Mouse (Mus musculus) mature B cell (primary cell): ENCODE results near the gene Cux1.

Experiments
- in situ Hi-C: fragments of 300-500 bp; cut with MboI; formaldehyde crosslinking; loops from 2 replicates; pipeline ENCODE4 v1.14.3; 2019

Cux1 gene

GRCm38 (mm10) chr5:136567176-136568025 lies at the start of gene Cux1:
Gene Cux1 (minus strand): TSS chr5:136567490.
- in situ Hi-C loops = no loop called here

- in situ Hi-C loops = no loop called here
These were observed 45.1 kb upstream of the Cux1 start for GRCm38 (mm10) chr5:136612391-136612790.

- in situ Hi-C loops = no loop called here
These were observed 41.6 kb upstream of the Cux1 start for GRCm38 (mm10) chr5:136608814-136609434.

GRCm38 (mm10) chr5:136605144-136605543 lies 37.9 kb upstream of the Cux1 start:
- in situ Hi-C loops = no loop called here

GRCm38 (mm10) chr5:136603176-136603964 lies 36.1 kb upstream of the Cux1 start:
- in situ Hi-C loops = no loop called here

GRCm38 (mm10) chr5:136600511-136600910 lies 33.2 kb upstream of the Cux1 start:
- in situ Hi-C loops = no loop called here

DNA sequence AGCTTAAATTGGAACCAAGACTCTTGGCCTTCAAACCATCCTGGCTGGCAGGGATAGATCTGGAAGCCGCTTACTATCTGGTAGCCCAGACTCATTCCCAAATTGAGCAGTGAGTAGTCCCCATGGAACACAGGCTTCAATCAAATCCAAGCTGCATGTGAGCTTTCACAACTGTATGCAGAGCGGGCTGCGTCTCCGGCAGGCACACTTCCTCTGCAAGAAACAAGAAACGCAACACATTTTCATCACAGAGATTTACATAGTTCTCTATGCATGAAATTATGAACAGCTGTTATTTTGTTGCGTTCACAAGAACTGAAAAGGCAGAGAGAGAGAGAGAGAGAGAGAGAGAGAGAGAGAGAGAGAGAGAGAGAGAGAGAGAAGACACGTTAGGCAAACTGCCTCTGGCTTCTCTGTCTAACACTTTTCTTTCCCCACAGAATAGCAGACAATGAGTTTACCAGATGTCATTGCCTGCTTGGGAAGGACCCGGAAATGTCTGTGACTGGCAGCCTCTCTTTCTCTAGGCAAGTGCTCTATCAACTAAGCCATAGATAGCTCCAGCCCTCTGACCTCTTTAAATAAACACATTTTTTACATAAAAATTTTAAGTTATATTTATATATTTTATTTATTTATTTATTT lies 27.7 kb upstream of the Cux1 start:
- in situ Hi-C loops = no loop called here

- in situ Hi-C loops = no loop called here
These were observed 24.7 kb upstream of the Cux1 start for GRCm38 (mm10) chr5:136591816-136592499.

DNA sequence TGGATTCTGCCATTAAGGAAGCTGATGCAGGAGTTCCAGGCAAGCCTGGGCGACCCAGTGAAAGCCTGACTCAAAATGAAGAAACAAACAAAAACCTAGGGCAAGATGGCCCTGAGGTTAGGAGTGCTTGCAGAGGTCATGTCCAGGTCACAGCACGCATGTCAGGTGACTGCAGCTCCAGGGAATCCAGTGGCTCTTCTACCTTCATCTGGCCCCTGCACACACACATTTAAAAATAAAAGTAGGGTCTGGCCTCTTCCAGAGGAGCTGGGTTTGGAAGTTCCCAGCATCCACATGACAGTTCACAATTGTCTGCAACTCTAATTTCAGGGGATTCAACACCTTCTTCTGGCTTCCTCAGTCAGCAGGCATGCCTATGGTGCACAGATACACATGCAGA lies 21.7 kb upstream of the Cux1 start:
- in situ Hi-C loops = no loop called here

GRCm38 (mm10) chr5:136588471-136588870 lies 21.2 kb upstream of the Cux1 start:
- in situ Hi-C loops = no loop called here

GRCm38 (mm10) chr5:136584676-136585285 lies 17.5 kb upstream of the Cux1 start:
- in situ Hi-C loops = no loop called here

DNA sequence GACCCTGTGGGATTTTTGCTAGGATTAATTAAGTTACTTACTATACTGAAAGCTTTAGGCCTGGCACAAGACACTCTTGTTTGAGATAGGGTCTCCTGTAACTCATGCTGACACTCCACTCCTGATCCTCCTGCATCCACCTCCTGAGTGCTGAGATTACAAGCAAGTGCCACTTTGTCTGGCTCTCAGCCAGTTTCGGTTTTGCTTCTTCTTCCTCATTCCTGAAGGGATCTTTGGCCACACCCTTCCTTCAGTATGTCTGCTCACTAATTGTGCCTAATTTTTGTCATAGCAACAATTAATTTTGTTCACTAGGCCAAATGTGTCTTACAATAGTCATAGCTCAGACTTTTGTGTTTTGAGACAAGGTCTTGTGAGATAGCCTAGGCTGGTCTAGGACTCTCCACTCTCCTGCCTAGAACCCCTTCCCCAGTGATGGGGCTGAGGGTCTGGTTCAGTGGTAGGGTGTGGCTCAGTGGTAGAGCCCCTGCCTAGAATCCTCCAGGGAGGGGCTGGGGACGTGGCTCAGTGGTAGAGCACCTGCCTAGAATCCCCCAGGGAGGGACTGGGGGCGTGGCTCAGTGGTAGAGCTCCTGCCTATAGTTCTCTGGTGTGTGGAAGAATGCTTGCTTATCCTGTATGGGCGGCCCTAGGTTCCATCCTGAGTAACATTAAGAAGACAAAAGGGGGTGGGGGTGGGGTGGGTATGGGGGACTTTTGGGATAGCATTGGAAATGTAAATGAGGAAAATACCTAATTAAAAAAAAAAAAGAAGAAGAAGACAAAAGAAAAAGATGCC lies 16.6 kb upstream of the Cux1 start:
- in situ Hi-C loops = no loop called here

- in situ Hi-C loops = no loop called here
These were observed 16.0 kb upstream of the Cux1 start for GRCm38 (mm10) chr5:136583256-136583655.

DNA sequence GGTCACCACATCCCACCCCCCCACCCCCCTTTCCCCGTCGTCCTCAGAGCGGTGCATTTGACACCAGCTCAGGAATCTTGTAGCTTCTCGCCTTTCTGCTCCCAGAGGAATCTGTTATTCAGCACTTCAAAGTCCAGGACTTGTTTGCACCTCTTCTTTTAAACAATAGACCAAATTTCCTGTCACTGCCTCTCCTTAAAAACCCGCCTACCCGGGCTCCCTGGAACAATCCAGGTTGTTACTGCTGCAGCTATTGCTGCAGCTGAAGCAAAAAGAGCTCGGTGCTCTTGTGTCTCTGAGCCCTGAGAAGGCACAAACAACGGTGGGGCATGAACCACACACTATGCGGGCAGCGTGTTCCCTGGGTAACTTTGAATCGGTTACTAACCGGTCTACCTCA lies 14.9 kb upstream of the Cux1 start:
- in situ Hi-C loops = no loop called here

- in situ Hi-C loops = no loop called here
These were observed 14.3 kb upstream of the Cux1 start for GRCm38 (mm10) chr5:136581625-136582024.

DNA sequence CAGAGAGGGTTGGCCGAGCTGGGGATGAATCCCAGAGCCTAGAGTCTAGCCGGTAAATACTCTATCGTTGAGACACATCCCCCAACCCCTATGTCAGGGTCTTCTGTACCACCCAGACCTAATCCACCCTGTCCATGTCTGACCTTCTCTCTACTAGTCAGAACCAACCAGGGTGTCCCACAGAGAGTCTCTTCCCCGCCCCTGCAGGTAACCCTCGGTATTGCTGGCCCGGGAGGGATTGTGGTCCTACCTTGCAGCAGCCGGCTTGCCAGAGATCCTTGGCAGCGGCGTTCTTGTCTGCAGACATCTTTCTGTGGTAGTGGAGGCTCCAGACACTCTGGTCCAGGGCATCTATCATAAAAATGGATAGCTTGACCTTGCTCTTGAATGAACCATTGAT lies 13.9 kb upstream of the Cux1 start:
- in situ Hi-C loops = no loop called here

DNA sequence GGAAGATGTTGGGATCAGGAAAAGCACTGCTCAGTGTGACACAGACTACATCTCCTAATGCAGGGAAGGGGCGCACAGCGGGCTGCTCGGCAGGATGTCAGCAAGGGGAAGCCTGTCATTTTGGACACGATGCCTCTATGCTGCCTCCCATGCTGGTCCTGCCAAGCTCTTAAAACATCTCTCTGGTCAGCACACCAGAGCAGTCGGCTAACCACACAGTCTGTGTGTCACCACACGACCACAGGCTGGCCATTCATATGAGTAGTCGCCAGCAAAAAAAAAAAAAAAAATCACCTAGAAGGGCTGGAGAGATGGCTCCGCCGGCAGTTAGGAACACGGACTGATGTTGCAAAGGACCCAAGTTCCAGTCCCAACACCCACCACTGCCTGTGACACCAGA lies 10.9 kb upstream of the Cux1 start:
- in situ Hi-C loops = no loop called here

GRCm38 (mm10) chr5:136570171-136570570 lies 2.9 kb upstream of the Cux1 start:
- in situ Hi-C loops = loop anchor here (5.0 kb wide), 1 partner anchor 52 kb away; no protein-coding TSS in a partner anchor

DNA sequence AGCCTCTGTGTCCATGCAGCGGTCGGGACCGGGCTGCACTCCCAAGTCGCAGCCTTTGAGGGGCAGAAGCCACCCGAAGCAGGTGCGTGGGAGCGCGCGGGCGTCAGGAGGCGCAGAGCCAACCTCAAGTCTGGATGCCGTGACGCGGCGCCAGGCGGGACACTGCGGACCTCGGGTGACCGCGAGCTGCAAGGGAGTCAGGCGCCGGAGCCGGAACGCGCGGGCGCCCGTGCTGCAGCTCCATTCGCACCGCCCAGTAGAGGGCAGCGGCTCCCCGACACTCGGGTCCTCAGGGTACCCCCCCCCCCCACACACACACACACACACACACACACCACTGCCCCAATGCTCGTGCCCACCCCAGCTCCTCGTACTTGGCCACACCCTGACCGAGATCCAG lies 1.5 kb upstream of the Cux1 start:
- in situ Hi-C loops = no loop called here
